Mouse (Mus musculus): ENCODE measurements at regions not wholly inside any gene's neighbourhood (a gene's known extent, or its start where the extent isn't known, plus 50 kb on each side); places are given as distances from the start of the nearest gene placed in this dataset.
"Not testable (repeated sequence)": the region's sequence is repeated elsewhere in the genome, so short reads cannot be mapped to it uniquely, and the experiment has no call there.

GRCm38 (mm10) chr14:104210719-104211118, 257.1 kb downstream of the Pou4f1 start:
- ATAC-seq (replicated peaks; ENCODE audit: poor library complexity, severe bottlenecking): no peak

GRCm38 (mm10) chr14:104208855-104209254, 258.9 kb downstream of the Pou4f1 start:
- ATAC-seq (replicated peaks; ENCODE audit: poor library complexity, severe bottlenecking): no peak

- no peak for ATAC-seq (replicated peaks; ENCODE audit: poor library complexity, severe bottlenecking)
Measured at GRCm38 (mm10) chr14:104208040-104208816, 259.6 kb downstream of the Pou4f1 start.

GRCm38 (mm10) chr14:104206602-104207001, 261.2 kb downstream of the Pou4f1 start:
- no peak for ATAC-seq (replicated peaks; ENCODE audit: poor library complexity, severe bottlenecking)

- peak; percentile 66 for ATAC-seq (replicated peaks; ENCODE audit: poor library complexity, severe bottlenecking)
Measured at GRCm38 (mm10) chr14:104203239-104203986, 264.4 kb downstream of the Pou4f1 start.

- ATAC-seq (replicated peaks; ENCODE audit: poor library complexity, severe bottlenecking): no peak
Measured at GRCm38 (mm10) chr14:104193198-104193597, 274.6 kb downstream of the Pou4f1 start.

- no peak for ATAC-seq (replicated peaks; ENCODE audit: poor library complexity, severe bottlenecking)
Measured at GRCm38 (mm10) chr14:104175122-104175521, 292.7 kb downstream of the Pou4f1 start.

GRCm38 (mm10) chr14:104146841-104147240, 302.6 kb upstream of the Ednrb start:
- ATAC-seq (replicated peaks; ENCODE audit: poor library complexity, severe bottlenecking): no peak

- ATAC-seq (replicated peaks; ENCODE audit: poor library complexity, severe bottlenecking): no peak
Measured at GRCm38 (mm10) chr14:104145395-104145794, 301.2 kb upstream of the Ednrb start.

- ATAC-seq (replicated peaks; ENCODE audit: poor library complexity, severe bottlenecking): no peak
Measured at GRCm38 (mm10) chr14:104114986-104115951, 271.1 kb upstream of the Ednrb start.

GRCm38 (mm10) chr14:104114182-104114581, 270.0 kb upstream of the Ednrb start:
- ATAC-seq (replicated peaks; ENCODE audit: poor library complexity, severe bottlenecking): no peak

GRCm38 (mm10) chr14:104113448-104113847, 269.2 kb upstream of the Ednrb start:
- ATAC-seq (replicated peaks; ENCODE audit: poor library complexity, severe bottlenecking): no peak

GRCm38 (mm10) chr14:104086381-104086780, 242.2 kb upstream of the Ednrb start:
- no peak for ATAC-seq (replicated peaks; ENCODE audit: poor library complexity, severe bottlenecking)

- not testable (repeated sequence) for ATAC-seq (replicated peaks; ENCODE audit: poor library complexity, severe bottlenecking)
Measured at GRCm38 (mm10) chr14:104064199-104064598, 220.0 kb upstream of the Ednrb start.

- ATAC-seq (replicated peaks; ENCODE audit: poor library complexity, severe bottlenecking): no peak; the same call in 1 of the 2 replicates
Measured at GRCm38 (mm10) chr14:104053697-104054096, 209.5 kb upstream of the Ednrb start.

GRCm38 (mm10) chr14:104038628-104039325, 194.6 kb upstream of the Ednrb start:
- ATAC-seq (replicated peaks; ENCODE audit: poor library complexity, severe bottlenecking): peak; percentile 91

GRCm38 (mm10) chr14:104033606-104034005, 189.4 kb upstream of the Ednrb start:
- no peak for ATAC-seq (replicated peaks; ENCODE audit: poor library complexity, severe bottlenecking)

GRCm38 (mm10) chr14:104030784-104031470, 186.7 kb upstream of the Ednrb start:
- ATAC-seq (replicated peaks; ENCODE audit: poor library complexity, severe bottlenecking): no peak

All from granulocyte monocyte progenitor cell, adult 5-6 weeks (primary cell).